Mouse (Mus musculus) CD4-positive naive resting alpha-beta T cell, adult 76 days (primary cell): ENCODE measurements around the gene Sf3a1. TPM values are rescaled to one million over a fixed set of nuclear protein-coding genes. Genes with fewer than 3 reads are reported as not detected.

Experiments used
- total RNA-seq: library from RNA; stranded (reverse); gene quantifications from one replicate; pipeline ENCODE4 v1.2.4, GENCODE M21; 2023

The Sf3a1 gene
- 54.8 TPM for total RNA-seq

DNA sequence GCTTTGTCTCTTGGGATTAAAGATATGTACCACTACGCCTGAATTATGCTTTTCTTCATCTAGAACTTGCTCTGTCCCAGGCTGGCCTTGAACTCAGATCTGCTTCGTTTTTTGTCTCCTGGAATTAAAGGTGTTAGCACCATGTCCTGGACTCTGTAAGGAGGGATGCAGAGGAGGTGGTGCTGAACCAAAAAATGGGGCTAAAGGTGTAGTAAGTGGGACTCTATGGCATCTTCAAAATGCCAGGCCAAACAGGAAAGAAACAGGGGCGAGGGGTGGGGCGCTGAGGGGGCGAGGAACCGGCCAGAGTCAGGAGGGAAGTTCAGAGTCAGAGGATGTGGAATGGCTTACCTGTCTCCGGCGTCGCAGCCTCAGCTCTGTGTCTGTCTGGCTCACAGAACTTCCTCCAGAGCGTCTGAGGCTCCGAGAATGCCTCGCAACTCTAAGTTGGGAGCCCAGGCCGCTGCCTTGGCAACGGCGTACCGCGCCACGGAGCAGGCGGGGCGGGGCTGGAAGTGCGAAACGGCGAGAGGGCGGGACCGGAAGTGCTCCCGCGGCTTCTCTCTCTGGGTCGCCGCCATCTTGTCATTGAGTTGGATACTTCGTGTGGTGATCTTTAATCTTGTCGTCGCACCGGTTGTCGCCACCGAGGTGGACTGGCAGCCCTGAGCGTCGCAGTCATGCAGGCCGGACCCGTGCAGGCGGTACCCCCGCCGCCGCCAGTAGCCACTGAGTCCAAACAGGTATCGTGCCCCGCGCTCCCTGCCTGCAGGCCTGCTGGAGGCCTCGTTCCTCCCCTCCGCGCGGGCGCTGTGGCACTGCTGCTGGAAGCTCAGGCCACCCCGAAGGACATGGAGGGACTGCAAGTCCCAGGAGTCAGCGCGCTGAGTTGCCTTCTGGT, at the start of gene Sf3a1, which contains the start of gene Ccdc157:
Gene Sf3a1, plus strand, starts transcription at position 543 of the 901 bp plus-strand sequence.
Gene Ccdc157, minus strand, starts transcription at position 486 of the 901 bp plus-strand sequence.

DNA sequence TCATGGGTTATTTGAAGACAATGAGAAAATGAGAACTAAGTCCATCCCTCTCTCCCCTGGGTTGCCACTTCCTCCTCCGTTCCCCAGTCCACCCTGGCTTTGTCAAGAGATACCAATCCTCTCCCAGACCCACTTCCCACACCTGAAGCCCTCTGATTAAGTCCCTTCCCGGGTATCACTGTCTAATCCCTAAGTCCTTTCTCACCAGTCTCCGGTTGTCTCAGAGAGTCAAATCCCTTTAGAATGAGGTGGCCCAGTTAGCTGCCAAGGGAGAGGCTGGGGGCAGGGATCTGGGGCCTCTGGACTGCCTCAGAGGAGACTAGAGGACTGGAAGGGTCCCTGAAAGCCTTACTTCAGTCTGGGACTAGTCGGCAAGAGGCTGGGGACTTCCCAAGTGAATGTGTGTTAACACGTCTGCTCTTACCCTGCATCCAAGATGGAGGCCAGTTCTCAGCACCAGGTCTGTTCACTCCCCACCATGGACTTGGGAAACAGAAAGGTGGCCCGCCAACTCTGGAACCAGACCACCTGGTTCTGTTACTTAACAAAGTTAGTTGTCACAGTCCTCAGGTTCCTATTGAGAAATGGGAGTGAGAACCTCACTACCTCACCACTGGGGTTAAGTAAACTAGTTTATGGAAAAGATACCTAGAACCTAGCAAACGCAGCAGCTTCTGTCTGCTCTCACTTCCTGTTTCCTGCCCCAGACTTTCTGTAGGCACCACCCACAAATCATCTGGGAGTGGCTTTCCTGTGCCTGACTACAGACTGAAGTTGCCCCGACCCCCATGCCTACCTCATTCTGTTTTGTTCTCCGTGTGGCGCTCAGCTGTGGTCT, 37.2 kb upstream of the Sf3a1 start, which contains the start of gene Sec14l2:
Gene Sec14l2, minus strand, starts transcription at position 674 of the 838 bp plus-strand sequence.

DNA sequence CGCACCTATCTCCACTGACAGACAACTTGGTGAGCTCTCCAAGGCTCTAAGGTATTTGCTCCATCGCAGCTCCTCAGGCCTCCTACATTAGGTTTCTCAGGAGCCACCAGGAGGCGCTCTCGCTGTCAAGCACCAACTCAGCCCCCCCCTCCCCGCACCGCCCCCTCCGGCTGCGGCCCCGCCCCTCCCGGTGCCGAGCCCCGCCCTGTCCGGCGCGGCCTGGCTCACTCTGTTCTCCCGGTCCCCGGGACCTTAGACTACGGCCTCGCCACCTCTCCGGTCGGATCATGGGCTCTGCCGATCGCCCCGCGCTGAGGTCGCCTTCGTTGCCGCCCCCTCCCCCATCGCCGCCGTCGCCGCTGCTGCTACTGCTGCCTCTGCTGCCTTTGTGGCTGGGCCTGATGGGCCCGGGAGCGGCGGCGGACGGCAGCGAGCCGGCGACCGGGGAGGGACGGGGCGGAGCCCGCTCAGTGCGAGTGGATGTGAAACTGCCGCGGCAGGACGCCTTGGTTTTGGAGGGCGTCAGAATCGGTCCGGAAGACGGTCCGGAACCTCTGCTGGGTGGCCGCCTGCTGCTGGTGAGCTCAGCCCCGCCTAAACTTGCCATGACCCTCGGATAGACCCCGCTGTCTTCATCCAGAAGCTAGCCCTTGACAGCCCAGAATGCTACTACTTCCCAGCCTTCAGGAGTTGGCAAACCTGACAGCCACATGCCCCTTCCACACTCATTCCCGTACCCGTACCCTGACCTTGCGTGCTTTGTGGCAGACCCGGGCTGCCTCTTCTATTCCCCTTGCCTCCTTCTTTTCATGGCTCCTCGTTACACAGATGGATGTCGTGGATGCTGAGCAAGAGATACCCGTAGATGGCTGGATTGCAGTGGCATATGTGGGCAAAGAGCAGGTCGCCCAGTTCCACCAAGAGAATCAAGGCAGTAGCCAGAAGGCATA, 24.9 kb upstream of the Sf3a1 start, which contains the start of gene Rnf215:
Gene Rnf215, plus strand, starts transcription at position 217 of the 950 bp plus-strand sequence.

DNA sequence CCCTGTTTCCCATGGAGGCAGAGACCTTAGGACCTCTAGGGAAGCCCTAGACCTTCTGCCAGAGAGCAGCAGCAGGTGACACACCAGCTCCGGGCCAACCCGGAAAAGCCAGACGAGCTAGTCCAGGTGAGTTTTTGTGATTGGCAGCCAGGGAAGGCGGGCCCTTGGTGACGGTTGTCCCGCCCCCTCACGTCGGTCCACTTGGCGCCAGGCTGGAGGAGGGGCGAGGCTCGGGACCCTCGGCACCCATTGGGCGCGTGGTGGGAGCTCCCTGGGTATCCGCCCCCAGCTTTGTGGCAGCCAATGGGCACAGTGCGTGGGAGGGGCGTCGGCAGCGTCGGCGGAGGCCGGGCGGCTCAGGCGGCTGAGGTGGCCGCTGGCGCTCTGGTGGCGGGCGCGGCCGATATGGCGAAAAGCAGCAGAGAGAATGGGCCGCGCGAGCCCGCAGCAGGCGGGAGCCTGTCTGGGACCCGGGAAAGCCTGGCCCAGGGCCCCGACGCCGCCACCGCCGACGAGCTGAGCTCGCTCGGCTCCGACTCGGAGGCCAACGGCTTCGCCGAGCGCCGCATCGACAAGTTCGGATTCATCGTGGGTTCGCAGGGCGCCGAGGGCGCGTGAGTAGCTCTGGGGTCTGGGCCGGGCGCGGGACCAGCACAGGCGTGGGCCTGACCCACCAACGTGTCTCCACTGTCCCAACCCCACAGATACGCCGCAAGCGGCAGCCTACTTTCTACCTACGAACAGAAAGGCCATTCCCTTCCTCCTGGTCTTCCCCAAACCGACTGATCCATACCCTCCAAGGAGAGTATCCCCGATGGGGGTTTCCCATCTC, 26.6 kb downstream of the Sf3a1 start, which contains the start of gene Tbc1d10a:
Gene Tbc1d10a, plus strand, starts transcription at position 304 of the 832 bp plus-strand sequence.

DNA sequence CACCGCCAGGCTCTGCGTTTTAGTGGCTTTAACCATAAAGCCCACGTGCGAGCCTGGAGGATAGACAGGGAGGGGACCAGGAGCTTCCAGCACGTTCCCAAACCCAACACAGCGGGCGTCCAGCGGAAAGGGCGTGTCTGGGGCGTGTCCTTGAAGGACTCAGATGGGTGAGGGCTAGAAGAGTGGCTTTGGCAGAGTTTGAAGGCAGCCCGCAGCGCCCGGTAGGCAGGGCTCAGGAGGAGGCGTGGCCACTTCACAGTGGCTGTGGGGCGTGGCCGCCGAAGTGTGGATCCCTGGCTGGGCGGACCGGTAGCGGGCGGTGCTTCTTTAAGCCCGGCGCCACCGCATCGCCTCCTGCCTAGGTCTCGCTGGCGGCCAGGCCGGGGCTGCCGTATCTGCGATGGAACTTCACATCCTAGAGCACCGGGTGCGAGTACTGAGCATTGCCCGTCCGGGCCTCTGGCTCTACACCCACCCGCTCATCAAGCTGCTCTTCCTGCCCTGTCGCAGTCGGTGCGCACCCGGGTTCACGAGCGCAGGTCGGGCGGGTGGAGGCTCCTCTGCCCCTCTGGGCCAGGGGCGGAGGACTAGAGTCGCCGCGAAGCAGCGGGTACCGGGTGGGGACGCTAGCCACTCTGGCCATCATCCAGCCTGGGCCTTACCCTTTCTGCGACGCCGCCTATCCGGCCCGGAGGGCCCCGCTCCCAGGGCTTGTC, 57.9 kb downstream of the Sf3a1 start, which contains the start of gene Castor1:
Gene Castor1, plus strand, starts transcription at position 312 of the 716 bp plus-strand sequence.

Other genes starting within 250 kb of the Sf3a1 start
- gene Slc35e4, start 245.7 kb upstream of the Sf3a1 start, total RNA-seq = 1.7 TPM
- 10.8 TPM for gene Tcn2, start 228.2 kb upstream of the Sf3a1 start, total RNA-seq
- 78.1 TPM for gene Pes1, start 196.4 kb upstream of the Sf3a1 start, total RNA-seq
- gene 4930556J24Rik, start 183.6 kb upstream of the Sf3a1 start, total RNA-seq = not detected
- gene Gal3st1, start 176.7 kb upstream of the Sf3a1 start, total RNA-seq = not detected
- gene Sec14l4, start 128.9 kb upstream of the Sf3a1 start, total RNA-seq = not detected
- not detected for gene Sec14l3, start 95.5 kb upstream of the Sf3a1 start, total RNA-seq
- gene Mtfp1, start 64.9 kb upstream of the Sf3a1 start, total RNA-seq = 2.6 TPM
- gene Sec14l2, start 36.9 kb upstream of the Sf3a1 start, total RNA-seq = 0.88 TPM
- 18.4 TPM for gene Rnf215, start 25.1 kb upstream of the Sf3a1 start, total RNA-seq
- gene Ccdc157, start 57 bp upstream of the Sf3a1 start, total RNA-seq = 6.1 TPM
- gene Tbc1d10a, start 26.4 kb downstream of the Sf3a1 start, total RNA-seq = 62.8 TPM
- gene Castor1, start 57.9 kb downstream of the Sf3a1 start, total RNA-seq = 12.9 TPM
- 12.0 TPM for gene Osm, start 76.1 kb downstream of the Sf3a1 start, total RNA-seq
- 0.18 TPM for gene Lif, start 97.2 kb downstream of the Sf3a1 start, total RNA-seq